Mouse (Mus musculus) lung, postnatal 4 days (tissue): ENCODE results near the gene Eif2b2.

Experiments
- DNase-seq, 2 experiments: peaks; one replicate each; pipeline ENCODE4 v3.0.0; 2021

The Eif2b2 gene

GRCm38 (mm10) chr12:85195086-85195485 lies 24.2 kb upstream of the Eif2b2 start:
- DNase-seq: no peak

- DNase-seq: no peak
These were observed 23.1 kb upstream of the Eif2b2 start for GRCm38 (mm10) chr12:85196191-85196590.

DNA sequence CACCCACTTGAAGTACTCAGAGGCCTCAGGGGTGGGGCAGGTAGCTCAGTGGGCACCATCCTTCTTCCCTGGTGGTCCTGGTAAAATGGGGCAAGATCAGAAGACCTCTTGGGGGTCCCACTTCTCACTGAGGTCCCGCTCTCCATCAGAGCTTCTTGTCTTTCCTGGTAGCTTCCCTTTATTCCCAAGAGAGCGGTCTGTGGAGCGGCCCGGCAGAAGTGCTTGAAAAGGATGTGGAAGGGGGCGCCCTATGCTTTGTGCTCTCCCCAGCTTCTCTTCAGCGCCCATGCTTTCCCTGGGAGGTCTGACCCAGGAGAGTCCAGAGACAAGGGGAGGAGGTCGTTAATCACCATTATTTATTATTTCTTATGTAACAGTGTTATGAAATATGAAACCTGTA lies 21.9 kb upstream of the Eif2b2 start:
- DNase-seq: no peak

- DNase-seq: no peak
These were observed 21.3 kb upstream of the Eif2b2 start for GRCm38 (mm10) chr12:85197936-85198335.

DNA sequence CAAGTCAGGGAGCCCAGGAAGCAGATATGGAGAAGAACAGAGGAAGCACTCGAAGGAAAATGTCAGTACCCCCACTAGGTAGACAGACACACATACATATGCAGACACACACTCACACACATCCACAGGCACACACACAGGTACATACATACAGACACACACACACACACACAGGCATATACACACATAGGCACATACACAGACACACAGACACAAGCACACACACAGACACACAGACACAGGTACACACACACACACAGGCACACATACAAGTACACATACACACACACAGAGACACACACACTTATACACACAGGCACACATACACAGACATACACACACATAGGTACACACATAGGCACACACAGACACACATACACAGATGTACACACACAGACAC lies 19.3 kb upstream of the Eif2b2 start:
- no peak for DNase-seq

- peak; percentile 66 to 84 for DNase-seq
These were observed 18.1 kb upstream of the Eif2b2 start for GRCm38 (mm10) chr12:85200929-85201829.

DNA sequence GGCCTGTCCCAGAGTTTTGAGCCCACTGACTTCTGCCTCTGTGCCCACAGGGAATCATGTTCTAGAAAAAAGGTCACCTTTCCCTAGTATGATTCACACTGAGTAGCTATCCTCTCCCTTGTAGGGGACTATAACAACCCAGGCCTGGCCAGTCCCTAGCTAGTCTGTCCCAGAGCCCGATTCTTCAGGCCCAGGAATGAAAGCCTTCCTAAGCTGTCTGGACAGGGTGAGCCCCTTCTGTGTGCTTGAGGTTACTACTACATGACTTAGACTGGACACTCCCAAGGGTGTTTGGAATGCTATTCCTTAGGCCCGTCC lies 17.5 kb upstream of the Eif2b2 start:
- DNase-seq: no peak

DNA sequence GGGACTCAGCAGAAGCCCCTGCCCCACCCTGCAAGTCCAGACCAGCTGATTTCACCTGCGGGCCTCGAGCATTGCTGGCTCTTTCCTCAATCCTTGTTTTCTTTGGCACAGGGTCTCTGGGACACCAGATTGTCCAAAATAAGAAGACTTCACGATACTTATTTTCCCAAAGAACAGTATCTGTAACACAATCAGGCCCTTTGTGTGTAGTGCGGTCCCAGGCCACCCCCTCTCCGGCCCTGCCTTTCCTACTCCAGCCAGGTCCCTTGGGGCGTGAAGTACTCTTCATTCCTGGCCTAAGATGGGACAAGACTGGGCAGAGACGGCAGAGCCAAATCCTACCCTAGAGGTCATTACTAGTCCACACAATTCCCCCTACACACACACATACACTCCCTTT lies 17.1 kb upstream of the Eif2b2 start:
- no peak for DNase-seq

DNA sequence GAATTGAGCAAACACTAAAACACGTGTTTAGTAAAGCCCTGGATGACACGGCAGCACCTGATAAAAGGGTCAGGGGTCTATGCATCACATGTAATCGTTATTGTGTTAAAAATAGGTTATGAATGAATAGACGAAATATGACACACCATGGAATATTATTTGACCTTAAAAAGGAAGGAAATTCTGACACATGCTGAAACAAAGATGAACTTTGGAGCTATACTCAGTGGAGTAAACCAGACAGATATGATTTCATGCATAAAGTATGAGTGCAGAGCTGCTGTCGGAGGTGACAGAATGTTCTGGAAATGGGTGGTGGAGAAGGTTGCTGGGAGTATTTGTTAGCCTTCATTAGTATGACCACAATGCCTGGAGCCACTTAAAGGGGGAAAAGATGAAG lies 15.6 kb upstream of the Eif2b2 start:
- DNase-seq: no peak

DNA sequence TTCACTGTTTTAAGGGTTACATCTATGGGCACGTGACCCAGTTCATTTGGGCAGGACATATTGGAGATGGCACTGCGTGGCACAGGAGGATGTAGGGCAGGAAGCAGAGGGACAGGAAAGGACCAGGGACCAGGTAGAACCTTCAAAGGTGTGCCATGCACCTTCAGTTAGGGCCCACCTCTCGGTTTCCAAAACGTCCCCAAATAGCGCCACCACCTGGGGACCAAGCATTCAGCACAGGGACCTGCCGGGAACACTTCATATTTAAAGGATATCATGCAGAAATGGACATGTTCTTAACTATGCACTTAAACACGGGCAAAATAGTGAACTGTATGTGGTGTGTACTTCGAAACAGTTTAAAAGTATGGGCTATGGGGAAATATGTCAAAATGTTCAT lies 15.2 kb upstream of the Eif2b2 start:
- no peak for DNase-seq

GRCm38 (mm10) chr12:85205425-85205824 lies 13.9 kb upstream of the Eif2b2 start:
- no peak for DNase-seq

DNA sequence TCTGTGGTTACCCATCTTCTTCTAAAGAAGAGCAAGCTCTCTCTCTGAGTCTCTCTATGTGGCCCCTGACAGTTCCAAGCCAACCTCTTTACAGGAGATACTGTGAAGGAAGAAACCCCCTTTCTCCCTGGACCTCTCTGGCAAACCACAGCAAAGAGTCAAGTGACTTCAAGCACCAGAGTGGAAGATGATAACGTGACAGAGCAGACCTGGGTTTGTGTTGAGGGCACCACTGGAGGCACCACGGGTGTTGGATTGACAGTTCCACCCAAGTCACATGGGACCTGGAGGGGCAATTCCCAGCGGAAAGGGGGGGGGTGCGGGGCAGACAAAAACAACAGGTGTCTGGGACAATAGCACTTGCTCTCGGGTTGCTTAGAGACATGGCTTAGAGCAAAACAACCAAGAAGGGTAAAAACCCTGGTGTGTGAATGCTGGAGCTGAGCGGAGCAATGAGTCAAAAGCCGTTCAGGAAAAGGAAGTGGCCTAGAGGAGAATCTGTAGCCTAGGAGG lies 10.5 kb upstream of the Eif2b2 start:
- DNase-seq: no peak

- DNase-seq: no peak
These were observed 4.2 kb upstream of the Eif2b2 start for GRCm38 (mm10) chr12:85215031-85215430.

DNA sequence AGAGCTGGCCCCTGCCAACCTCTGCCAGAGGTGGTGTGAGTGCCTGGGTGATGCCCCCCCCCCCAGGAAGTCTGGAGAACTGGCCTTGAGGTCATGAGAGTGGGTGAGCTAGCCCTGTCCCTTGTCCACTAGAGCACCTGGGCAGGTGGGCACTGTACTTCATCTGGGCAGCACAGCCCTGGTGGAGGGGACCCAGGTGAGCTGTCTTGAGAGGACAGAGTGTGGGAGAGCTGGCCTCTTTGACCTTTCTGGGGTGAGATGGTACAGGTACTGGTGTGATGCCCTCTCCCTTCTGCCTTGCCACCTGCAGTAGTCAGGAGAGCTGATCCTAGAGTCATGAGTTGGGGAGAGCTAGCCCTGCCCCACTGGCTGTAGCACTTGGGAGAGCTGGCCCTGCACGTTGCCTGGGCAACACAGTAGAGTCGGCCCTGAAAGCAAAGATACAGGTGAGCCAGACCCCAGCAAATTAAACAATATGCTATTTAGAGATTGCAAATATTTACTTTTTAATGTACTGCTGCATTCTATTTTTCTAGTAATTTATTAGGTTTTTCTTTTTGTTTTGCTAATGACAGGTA lies 1.5 kb upstream of the Eif2b2 start:
- no peak for DNase-seq

DNA sequence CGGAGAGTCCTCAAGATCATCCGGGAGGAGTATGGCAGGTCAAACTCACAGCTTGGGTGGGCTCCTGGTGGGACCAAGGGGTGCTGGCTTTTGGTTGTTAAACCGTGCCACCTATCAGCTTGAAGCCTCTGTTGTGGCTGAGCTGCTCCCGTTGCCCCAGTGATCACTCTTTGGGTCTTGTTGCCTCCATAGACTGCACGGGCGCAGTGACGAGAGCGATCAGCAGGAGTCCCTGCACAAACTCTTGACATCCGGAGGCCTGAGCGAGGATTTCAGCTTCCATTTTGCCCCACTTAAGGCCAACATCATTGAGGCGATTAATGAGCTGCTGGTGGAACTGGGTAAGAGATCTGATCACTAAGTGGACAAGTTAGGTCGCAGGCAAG lies 617 bp downstream of the Eif2b2 start:
- DNase-seq: peak; percentile 27 to 41

GRCm38 (mm10) chr12:85227227-85227626 lies 7.9 kb downstream of the Eif2b2 start:
- DNase-seq: no peak

- DNase-seq: peak; percentile 15 to 39
These were observed 8.8 kb downstream of the Eif2b2 start for GRCm38 (mm10) chr12:85227876-85228599.

DNA sequence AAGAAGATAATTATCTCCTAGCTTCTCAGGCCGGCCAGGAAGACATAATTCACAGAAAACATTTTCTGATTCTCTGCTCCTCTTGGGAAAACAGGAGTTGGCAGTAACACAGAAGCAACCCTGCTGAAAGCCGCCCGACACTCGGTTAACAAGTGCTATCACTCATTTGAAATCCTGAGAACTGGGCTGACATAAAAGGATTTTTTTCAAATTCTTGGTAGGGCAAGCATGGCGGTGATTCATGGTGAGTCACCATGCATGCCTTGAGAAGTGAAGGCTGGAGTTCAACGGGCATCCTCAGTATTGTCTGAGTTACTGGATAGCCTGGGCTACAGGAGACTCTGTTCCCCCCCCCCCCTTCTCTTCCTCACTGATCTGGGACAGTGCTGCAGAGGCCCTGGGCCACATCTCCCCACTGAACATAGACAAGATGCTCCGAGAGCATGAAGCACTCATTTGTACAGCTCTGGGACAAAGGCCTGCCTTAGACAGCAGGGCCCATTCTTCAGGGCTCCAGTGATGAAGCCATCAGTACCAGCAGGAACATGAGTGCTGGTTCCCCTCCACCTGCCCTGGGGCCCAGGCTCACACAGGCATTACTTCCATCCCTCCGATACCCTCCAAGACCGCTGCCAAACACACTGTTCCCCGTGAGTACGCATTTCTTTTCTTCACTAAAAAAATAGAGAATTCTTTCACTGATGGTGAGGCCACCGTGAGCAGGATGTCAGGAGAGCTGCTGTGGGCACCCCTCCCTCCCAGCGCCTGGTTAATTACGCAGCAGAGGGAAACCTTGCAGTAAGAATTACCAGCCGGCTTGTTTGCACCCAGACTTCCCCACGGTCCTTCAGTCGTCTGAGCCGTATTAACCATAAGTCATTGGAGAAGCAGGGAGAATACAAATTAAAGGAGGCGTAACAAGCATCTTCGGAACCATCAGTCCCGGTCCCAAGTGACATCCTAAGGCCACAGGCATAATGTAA lies 14.4 kb downstream of the Eif2b2 start:
- DNase-seq: no peak

GRCm38 (mm10) chr12:85237553-85237952 lies 18.3 kb downstream of the Eif2b2 start:
- DNase-seq: no peak

GRCm38 (mm10) chr12:85252083-85252482 lies 32.8 kb downstream of the Eif2b2 start:
- no peak for DNase-seq

DNA sequence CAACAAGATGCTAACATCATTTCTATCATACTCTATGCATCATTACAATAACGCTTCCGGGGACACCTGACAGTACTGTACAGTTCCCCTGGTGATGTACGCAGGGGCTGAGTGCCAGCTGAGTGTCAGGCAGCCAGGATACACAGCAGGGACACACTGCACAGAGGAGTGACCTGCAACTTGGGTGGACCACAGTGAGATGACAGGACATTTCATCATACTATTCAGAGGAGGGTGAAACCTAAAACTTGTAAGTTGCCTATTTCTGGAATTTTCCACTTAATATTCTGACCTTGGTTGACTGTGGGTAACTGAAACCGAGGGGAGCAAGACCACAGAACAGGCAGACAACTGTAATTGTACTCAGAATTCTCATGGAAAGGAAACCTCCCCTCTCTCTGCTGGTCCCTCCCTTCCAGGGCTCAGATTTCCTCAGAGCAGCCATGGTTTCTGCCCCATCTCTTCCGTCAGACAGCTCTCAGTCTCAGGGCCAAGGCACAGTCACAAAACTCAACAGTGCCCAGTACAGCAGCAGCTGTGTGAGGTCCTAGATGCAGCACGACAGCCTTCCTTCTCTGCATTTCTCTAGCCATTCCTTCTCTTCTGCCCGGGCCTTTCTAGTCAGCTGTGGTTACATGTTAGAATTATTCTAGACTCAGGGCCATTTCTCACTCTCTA lies 36.9 kb downstream of the Eif2b2 start:
- DNase-seq: no peak
